Mouse (Mus musculus) right cerebral cortex, postnatal 4 days (tissue): ENCODE measurements at regions not wholly inside any gene's neighbourhood (a gene's known extent, or its start where the extent isn't known, plus 50 kb on each side); places are given as distances from the start of the nearest gene placed in this dataset.

Experiments used
- DNase-seq: peaks from one replicate; pipeline ENCODE4 v3.0.0-alpha.2; 2022

DNA sequence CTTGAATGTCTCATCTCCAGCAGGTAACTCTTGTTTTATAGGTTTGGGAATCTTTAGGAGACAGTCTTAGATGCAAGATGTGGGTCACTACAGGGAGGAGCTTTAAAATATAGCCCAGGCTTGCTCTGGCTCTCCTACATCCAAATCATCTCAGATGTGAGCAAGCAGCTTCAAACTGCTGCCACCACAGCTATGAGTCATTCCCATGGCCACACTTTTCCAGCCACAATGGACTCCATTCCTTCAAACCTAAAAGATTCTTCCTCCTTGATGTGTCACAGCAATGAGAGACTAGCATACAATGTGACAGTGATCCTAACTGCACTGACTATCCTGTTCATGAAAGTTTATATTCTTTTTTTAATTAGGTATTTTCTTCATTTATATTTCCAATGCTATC, 640.5 kb upstream of the A1bg start:
- no peak for DNase-seq

GRCm38 (mm10) chr15:61562252-61562651, 639.4 kb upstream of the A1bg start:
- DNase-seq = no peak

- DNase-seq = no peak
These were observed 631.1 kb upstream of the A1bg start for GRCm38 (mm10) chr15:61553908-61554307.

- no peak for DNase-seq
These were observed 630.4 kb upstream of the A1bg start for GRCm38 (mm10) chr15:61553081-61553680.

DNA sequence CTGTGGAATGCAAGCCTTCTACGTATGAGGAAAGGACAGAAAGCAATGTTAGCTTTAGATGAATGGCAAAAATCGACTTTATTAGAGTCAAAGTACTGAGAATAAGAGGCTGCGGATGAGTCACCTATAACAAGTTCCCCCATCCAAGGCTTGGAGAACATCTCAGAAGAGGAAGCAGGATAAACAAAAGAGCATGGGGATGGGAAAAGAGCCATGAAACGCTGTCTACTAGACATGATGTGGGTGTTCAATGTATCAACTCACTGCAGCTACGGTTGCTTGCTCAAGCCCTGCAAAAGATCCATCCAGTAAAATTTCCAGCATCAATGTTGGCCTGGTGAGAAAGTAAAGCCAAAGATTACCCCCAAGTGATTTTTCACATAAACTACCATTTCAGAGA, 628.4 kb upstream of the A1bg start:
- no peak for DNase-seq

GRCm38 (mm10) chr15:61548400-61548799, 625.6 kb upstream of the A1bg start:
- DNase-seq = no peak

DNA sequence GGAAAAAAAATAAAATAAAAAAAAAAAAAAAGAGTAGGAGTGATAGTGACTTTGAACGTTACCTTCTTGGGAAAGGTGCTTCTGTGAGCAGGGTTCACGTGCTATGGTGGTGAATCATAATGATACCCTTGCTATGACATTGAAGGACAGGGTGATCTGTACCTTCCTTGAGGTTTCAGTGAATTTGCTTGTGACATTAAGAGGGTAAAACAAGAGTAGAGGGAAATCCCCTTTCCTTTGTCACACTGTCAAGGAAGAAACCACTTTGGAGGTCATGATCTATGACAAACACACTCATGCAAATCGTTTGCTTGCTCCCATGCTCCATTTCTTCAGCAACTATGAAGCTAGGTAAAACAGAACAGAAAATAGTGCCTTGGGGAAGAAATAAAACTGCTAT, 623.8 kb upstream of the A1bg start:
- no peak for DNase-seq

DNA sequence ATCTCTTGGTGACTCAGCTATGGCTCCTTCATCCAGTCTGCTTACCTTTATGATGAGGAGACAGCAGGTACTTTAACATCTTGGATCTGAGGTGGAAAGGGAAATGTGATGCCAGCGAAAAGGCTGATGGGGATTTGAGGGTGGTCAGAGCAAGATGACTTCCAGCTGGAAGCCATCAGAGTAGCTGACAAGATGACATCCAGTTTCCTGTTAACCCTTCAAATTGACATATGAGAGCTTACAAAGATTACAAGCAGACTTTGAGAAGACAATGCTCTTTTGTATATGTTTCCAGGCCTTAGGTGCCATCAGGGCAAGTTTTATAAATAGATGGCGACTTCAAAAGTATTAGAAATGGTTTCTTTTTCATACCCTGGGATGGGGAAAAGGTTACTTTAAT, 621.3 kb upstream of the A1bg start:
- DNase-seq = no peak

- DNase-seq = no peak
These were observed 618.8 kb upstream of the A1bg start for GRCm38 (mm10) chr15:61541643-61542042.

- no peak for DNase-seq
These were observed 618.1 kb upstream of the A1bg start for GRCm38 (mm10) chr15:61540753-61541421.

GRCm38 (mm10) chr15:61538930-61539329, 616.1 kb upstream of the A1bg start:
- no peak for DNase-seq

DNA sequence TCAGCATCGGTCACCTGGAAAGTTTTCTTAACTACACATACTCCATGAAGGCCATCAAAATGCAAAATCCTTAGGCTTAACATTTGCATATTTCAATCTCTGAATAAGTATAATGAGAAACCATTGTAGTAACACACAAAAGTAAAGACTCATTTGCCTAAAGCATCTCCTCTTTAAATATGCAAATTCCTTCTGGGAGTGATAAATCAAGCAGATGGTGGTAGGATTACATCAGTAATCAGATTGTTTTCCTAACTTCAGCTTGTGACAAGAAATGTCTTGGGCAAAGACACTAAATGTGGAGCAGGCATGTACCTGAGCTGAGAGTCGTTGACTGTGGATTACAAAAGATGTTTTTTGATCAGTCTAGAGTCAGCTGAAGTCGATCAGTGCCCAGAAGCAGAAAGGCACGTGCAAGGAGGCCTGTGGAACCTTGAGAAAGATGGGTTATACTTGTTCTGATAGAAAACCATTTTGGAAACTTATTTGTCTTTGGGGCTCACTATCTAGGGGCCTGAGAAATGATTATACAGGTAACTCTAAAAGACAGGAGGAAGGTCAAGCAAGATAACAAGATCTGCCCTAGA, 615.5 kb upstream of the A1bg start:
- no peak for DNase-seq

- DNase-seq = no peak
These were observed 613.5 kb upstream of the A1bg start for GRCm38 (mm10) chr15:61536332-61536716.

GRCm38 (mm10) chr15:61535644-61536331, 613.0 kb upstream of the A1bg start:
- DNase-seq = no peak

GRCm38 (mm10) chr15:61535180-61535579, 612.4 kb upstream of the A1bg start:
- DNase-seq = no peak

DNA sequence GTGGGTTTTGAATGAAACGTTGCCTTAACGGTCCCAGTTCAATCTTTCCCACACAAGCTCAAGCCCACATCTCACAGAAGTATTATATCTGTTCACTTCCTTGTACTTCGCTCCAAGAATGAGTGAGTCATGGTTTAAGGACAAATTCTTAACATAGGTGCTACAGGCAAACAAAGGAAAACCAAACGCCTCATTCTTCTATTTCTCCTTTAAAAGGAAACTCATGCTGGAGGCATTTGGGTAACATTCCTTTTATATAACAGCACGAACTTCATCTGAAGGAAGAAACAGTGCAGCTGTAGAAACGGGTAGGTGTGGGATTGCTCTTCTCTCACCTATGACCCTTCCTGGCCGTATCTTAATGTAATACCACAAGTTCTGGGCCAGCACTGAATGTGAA, 610.0 kb upstream of the A1bg start:
- DNase-seq = no peak

DNA sequence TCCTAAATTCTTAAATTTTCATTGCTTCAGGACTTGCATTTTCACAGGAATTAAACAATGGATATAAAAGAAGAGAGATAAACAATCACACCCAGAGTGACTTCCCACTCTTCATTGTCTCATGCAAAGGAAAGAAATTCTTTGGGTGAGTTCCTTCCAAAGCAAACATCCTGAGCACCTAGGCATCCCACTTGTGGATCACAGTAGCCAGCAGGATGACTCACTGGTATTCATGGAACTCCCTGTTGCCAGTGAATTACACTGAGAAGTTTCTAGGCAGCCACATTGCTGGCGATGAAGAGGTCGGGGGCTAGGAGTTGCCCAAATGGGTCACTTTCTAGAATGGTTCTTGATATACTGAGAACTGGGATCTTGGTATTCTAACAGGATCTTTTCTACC, 609.2 kb upstream of the A1bg start:
- DNase-seq = no peak

- peak; percentile 2 for DNase-seq
These were observed 600.2 kb upstream of the A1bg start for GRCm38 (mm10) chr15:61523036-61523435.

GRCm38 (mm10) chr15:61517265-61517664, 594.5 kb upstream of the A1bg start:
- no peak for DNase-seq

DNA sequence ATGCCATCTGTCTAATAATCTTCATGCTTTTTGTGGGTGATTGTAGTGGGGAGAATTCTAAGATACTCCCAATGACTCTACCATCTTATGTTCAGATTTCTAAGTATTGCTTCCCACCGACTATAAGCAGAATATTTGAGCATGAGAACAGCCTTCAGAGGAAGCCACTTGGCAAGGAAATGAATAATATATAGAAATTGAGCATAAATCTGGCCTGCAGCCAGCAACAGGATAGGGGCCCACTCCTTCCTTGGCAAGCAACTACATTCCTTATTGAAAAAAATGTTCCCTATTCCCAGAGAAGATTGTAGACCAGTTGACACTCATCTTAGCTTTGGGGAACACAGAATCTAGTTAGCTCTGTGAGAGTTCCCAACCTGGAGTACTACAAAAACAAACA, 591.5 kb upstream of the A1bg start:
- DNase-seq = peak; percentile 43

GRCm38 (mm10) chr15:61508806-61509205, 586.0 kb upstream of the A1bg start:
- no peak for DNase-seq

GRCm38 (mm10) chr15:61506361-61506897, 583.6 kb upstream of the A1bg start:
- no peak for DNase-seq

DNA sequence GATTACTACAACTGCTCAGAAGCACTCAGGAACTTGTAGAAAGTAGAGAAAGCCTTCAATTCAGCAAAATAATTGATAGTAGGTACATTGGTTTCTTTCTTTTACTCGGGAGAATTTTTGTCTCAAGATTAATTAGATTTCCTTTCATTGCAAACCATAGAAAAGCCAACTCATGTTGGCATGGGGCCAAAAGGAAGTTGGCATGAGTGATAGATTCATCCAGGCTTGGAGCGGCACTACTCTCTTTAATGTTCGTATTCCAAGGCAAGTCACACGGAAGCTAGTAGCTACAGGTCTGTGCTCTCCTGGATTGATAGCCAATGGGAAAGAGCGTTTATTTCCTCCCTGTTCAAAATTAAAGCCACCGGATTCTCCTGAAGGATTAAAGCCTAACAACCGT, 580.6 kb upstream of the A1bg start:
- peak; percentile 27 for DNase-seq

DNA sequence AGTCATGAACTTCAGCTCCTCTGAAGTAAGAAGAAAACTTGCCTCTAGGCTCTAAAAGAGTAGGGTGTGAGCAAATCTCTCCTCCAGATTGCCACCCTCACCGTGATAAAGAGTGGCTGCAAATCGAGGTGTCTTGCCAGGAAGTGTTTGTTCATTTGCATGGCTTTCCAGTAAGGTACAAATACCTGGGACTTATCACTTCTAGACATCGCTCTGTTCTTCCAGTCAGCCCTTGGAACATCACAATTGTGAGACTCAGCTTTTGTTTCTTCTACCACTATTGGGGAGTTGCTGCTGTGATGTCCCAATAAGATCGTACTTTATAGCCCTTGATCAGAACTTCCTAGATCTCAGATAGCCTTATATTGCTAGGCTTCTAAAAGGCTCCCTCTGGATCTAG, 566.9 kb upstream of the A1bg start:
- no peak for DNase-seq
